Mouse (Mus musculus) myocyte (in vitro differentiated cells): Measurements from ENCODE around the gene Adcy9. TPM values are rescaled to one million over a fixed set of nuclear protein-coding genes. Genes with fewer than 3 reads are reported as not detected.
A peak's percentile ranks its signal among the peaks of the same experiment; 100 is the strongest.

Experiments used
- H3K27me3 ChIP-seq: one replicate; pipeline ENCODE4 v1.6.1; 2011; ENCODE audit not compliant: control insufficient read depth, insufficient read depth, insufficient read length
- H3K36me3 ChIP-seq: one replicate; pipeline ENCODE4 v1.6.1; 2011; ENCODE audit not compliant: control insufficient read depth, insufficient read depth
- H3K4me2 ChIP-seq: one replicate; pipeline ENCODE4 v1.6.1; 2011; ENCODE audit warnings: low read depth, control low read depth
- H3K4me3 ChIP-seq: one replicate; pipeline ENCODE4 v1.5.1; 2011; ENCODE audit warnings: mild to moderate bottlenecking, control low read depth, moderate library complexity
- H3K79me2 ChIP-seq: one replicate; pipeline ENCODE4 v1.6.1; 2011; ENCODE audit not compliant: control insufficient read depth, insufficient read depth
- H3ac ChIP-seq: one replicate; pipeline ENCODE4 v1.6.1; 2011; ENCODE audit not compliant: control insufficient read depth, insufficient read length
- CEBPB ChIP-seq: IDR thresholded peaks from 2 replicates; pipeline ENCODE4 v1.6.1; 2011; ENCODE audit warnings: mild to moderate bottlenecking, moderate library complexity; ENCODE audit not compliant: poor library complexity, insufficient read depth, severe bottlenecking
- E2F4 ChIP-seq: IDR thresholded peaks from one replicate; pipeline ENCODE4 v1.6.1; 2011; ENCODE audit warnings: mild to moderate bottlenecking, control low read depth, moderate library complexity; ENCODE audit not compliant: insufficient read depth
- MAX ChIP-seq: IDR thresholded peaks from one replicate; pipeline ENCODE4 v1.6.1; 2011; ENCODE audit warnings: low read depth, mild to moderate bottlenecking, control low read depth
- MYOD1 ChIP-seq, 3 experiments: IDR thresholded peaks; one replicate each; pipeline ENCODE4 v1.6.1; 2011; ENCODE audit warnings: control low read depth in 2 of 3, low read depth in 2 of 3, mild to moderate bottlenecking in 2 of 3, moderate library complexity in 1 of 3; ENCODE audit not compliant: insufficient read length in 2 of 3, control insufficient read depth in 1 of 3
- MYOG ChIP-seq, 3 experiments: IDR thresholded peaks; one replicate each; pipeline ENCODE4 v1.6.1; 2011; ENCODE audit warnings: control low read depth in 2 of 3, low read depth in 2 of 3, mild to moderate bottlenecking in 2 of 3; ENCODE audit not compliant: insufficient read length in 2 of 3, control insufficient read depth in 1 of 3, insufficient read depth in 1 of 3
- POLR2A ChIP-seq: IDR thresholded peaks from one replicate; pipeline ENCODE4 v1.6.1; 2011; ENCODE audit warnings: low read depth, mild to moderate bottlenecking, control low read depth, moderate library complexity; ENCODE audit not compliant: insufficient read length
- POLR2AphosphoS2 ChIP-seq: IDR thresholded peaks from one replicate; pipeline ENCODE4 v1.6.1; 2011; ENCODE audit warnings: low read depth, control low read depth; ENCODE audit not compliant: insufficient read length
- REST ChIP-seq: IDR thresholded peaks from one replicate; pipeline ENCODE4 v1.6.1; 2011; ENCODE audit warnings: mild to moderate bottlenecking, control low read depth, moderate library complexity; ENCODE audit not compliant: insufficient read depth, insufficient read length
- SRF ChIP-seq: IDR thresholded peaks from one replicate; pipeline ENCODE4 v1.6.1; 2011; ENCODE audit warnings: low read depth; ENCODE audit not compliant: control insufficient read depth, insufficient read length
- TCF12 ChIP-seq: IDR thresholded peaks from one replicate; pipeline ENCODE4 v1.6.1; 2011; ENCODE audit warnings: mild to moderate bottlenecking, control low read depth; ENCODE audit not compliant: poor library complexity, insufficient read depth, severe bottlenecking
- TCF3 ChIP-seq: IDR thresholded peaks from one replicate; pipeline ENCODE4 v1.6.1; 2011; ENCODE audit warnings: low read depth, control low read depth; ENCODE audit not compliant: insufficient read length
- USF1 ChIP-seq: IDR thresholded peaks from one replicate; pipeline ENCODE4 v1.6.1; 2011; ENCODE audit warnings: low read depth, mild to moderate bottlenecking, control low read depth, moderate library complexity
- polyA plus RNA-seq: library from polyadenylated mRNA; unstranded; fragments of >200 nt; fragmentation: generic; extraction: Trizol; gene quantifications from one replicate; pipeline ENCODE4 v1.2.1, GENCODE M21; 2012; ENCODE audit warnings: missing spikeins

The Adcy9 gene
- polyA plus RNA-seq, 1 experiment: 4.6 TPM

- H3K36me3 ChIP-seq: no peaks in the 10 kb centered on the region
- TF ChIP-seq E2F4 (no peak), REST (no peak), USF1 (no peak), TCF3 (no peak), SRF (no peak), TCF12 (no peak), CEBPB (no peak), POLR2AphosphoS2 (no peak), MYOD1 (IDR thresholded peaks at IDR 0.05; ENCODE audit: control insufficient read depth in 1 of 3, insufficient read length in 2 of 3, low read depth in 2 of 3) (no peak), MYOG (IDR thresholded peaks at IDR 0.05; ENCODE audit: control insufficient read depth in 1 of 3, insufficient read depth in 1 of 3, insufficient read length in 2 of 3, low read depth in 2 of 3) (no peak), MAX (no peak), POLR2A (no peak)
- H3K4me3 ChIP-seq: no peak overlapping the region
Observed at GRCm38 (mm10) chr16:4276151-4276550, 144.1 kb downstream of the Adcy9 start.

GRCm38 (mm10) chr16:4273702-4274476, 146.4 kb downstream of the Adcy9 start:
- Histone ChIP-seq H3K27me3 (no peaks in the 10 kb centered on the region), H3ac (no peak overlapping the region), H3K4me3 (no peak overlapping the region), H3K79me2 (no peaks in the 10 kb centered on the region), H3K4me2 (peak overlapping the region; percentile 49), H3K36me3 (no peaks in the 10 kb centered on the region)
- no peak for TF ChIP-seq CEBPB

More at GRCm38 (mm10) chr16:4276151-4276550, 144.1 kb downstream of the Adcy9 start:
- H3K4me2 ChIP-seq: no peak overlapping the region
- H3ac ChIP-seq: no peak overlapping the region
- H3K27me3 ChIP-seq: no peaks in the 10 kb centered on the region
- H3K79me2 ChIP-seq: no peaks in the 10 kb centered on the region

- Histone ChIP-seq H3K27me3 (no peaks in the 10 kb centered on the region), H3K36me3 (no peaks in the 10 kb centered on the region), H3K79me2 (no peaks in the 10 kb centered on the region), H3ac (no peak overlapping the region), H3K4me3 (no peak overlapping the region), H3K4me2 (no peak overlapping the region)
- no peak for TF ChIP-seq SRF
- TF ChIP-seq TCF3: no peak
- TF ChIP-seq CEBPB: no peak
- TF ChIP-seq MYOD1 (IDR thresholded peaks at IDR 0.05; ENCODE audit: control insufficient read depth in 1 of 3, insufficient read length in 2 of 3, low read depth in 2 of 3): no peak
- no peak for TF ChIP-seq POLR2A
- TF ChIP-seq USF1: no peak
- no peak for TF ChIP-seq TCF12
- no peak for TF ChIP-seq POLR2AphosphoS2
Observed at GRCm38 (mm10) chr16:4272254-4272653, 148.0 kb downstream of the Adcy9 start.

DNA sequence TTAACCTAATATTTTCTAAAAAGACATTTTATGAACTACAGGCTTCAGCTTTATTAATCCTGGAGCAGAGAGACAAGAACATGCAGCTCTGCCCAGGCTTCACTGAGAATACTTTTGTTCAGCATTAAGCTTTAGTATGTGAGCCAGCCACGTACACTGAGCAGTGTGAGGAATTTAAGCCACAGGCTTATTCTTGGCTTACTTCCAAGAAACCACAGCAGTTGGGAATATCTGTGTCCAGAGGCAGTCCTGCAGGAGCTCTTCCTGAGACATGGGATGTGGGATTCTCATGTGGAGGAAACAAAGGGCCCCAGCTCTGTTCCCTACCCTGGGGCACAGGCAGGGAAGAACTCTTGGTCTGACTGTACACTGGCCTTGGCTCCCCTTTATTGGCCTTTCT, 149.4 kb downstream of the Adcy9 start:
- Histone ChIP-seq H3ac (no peak overlapping the region), H3K27me3 (no peaks in the 10 kb centered on the region), H3K4me2 (no peak overlapping the region), H3K36me3 (no peaks in the 10 kb centered on the region), H3K4me3 (no peak overlapping the region), H3K79me2 (no peaks in the 10 kb centered on the region)
- TF ChIP-seq E2F4 (no peak), USF1 (no peak), CEBPB (no peak), POLR2A (no peak), TCF12 (no peak), SRF (no peak), REST (no peak), MYOG (IDR thresholded peaks at IDR 0.05; ENCODE audit: control insufficient read depth in 1 of 3, insufficient read depth in 1 of 3, insufficient read length in 2 of 3, low read depth in 2 of 3) (no peak), TCF3 (no peak), MAX (no peak), POLR2AphosphoS2 (no peak), MYOD1 (IDR thresholded peaks at IDR 0.05; ENCODE audit: control insufficient read depth in 1 of 3, insufficient read length in 2 of 3, low read depth in 2 of 3) (no peak)

- peak in 1 of 3 experiments; percentile 36 for TF ChIP-seq MYOD1 (IDR thresholded peaks at IDR 0.05; ENCODE audit: control insufficient read depth in 1 of 3, insufficient read length in 2 of 3, low read depth in 2 of 3)
- TF ChIP-seq USF1: no peak
- no peak for TF ChIP-seq POLR2AphosphoS2
- TF ChIP-seq MYOG (IDR thresholded peaks at IDR 0.05; ENCODE audit: control insufficient read depth in 1 of 3, insufficient read depth in 1 of 3, insufficient read length in 2 of 3, low read depth in 2 of 3): peak in 1 of 3 experiments; percentile 23
- no peak for TF ChIP-seq SRF
- no peak for TF ChIP-seq E2F4
- TF ChIP-seq MAX: no peak
- no peak for TF ChIP-seq REST
- Histone ChIP-seq H3K79me2 (no peaks in the 10 kb centered on the region), H3ac (no peak overlapping the region), H3K4me2 (peak overlapping the region; percentile 80), H3K27me3 (no peaks in the 10 kb centered on the region), H3K36me3 (no peaks in the 10 kb centered on the region), H3K4me3 (no peak overlapping the region)
Observed at GRCm38 (mm10) chr16:4267857-4268666, 152.2 kb downstream of the Adcy9 start.
